Mouse (Mus musculus): Measurements from ENCODE around the gene Msi2.

Gene Msi2

DNA sequence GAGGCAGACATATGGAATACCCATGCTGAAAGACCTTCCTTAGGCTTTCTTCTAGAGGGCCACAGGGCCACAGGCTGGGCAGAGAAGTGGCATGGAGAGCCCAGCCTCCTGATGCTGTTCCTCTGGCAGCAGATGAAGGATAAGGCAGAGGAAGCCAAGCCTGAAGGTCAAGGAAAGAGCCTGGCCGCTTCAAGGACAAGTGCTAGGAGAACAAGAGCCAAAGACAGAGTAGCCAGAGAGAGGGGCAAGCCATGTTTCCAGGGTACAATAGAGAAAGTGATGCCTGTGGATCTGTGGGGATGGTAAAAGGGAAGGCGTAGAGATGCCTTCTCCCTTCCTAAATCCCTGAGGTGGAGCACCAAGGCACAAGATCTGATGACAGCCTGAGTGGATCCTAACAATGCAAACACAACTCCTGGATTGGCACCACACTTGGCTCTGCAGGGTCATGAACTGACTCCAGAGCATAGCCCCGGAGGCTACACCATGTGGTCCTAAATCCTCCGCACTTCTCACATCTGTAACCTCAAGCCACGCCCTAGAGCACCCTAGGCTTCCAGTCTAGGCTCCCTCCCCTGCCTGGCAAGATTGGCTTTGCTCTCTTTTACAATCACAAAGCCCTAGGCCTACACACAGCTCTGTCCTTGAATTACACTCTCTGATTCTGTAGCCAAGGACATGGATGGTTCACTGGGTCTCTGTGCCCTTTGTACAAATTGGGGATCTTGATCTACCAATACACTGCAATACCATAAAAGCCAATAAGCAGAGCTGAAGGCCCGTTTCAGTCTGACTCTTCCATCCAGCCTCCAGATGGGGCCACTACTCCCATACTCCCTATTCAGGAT is 202.4 kb downstream of the Msi2 start:
- DNase-seq (ENCODE audit: low spot score in 2 of 2), result no peak

DNA sequence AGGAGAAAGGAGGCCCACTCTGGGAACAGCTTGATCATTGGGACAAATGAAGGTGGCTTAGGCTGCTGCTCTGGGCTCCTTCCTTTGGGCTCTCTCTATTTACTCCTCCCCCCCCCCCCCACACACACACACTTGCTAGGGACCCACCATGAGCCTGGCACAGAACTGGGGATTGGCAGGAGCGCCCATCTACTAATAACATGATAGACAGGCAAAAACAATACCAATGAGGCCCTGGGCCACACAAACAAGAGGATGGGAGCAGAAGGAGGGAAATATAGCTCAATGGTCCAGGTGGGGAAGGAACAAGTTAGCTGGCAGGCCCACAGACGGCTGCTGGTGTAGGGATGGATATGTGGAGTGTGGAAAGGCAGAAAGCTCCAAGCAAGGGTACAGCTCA is 203.0 kb downstream of the Msi2 start:
- DNase-seq (ENCODE audit: low spot score in 2 of 2), result no peak

DNA sequence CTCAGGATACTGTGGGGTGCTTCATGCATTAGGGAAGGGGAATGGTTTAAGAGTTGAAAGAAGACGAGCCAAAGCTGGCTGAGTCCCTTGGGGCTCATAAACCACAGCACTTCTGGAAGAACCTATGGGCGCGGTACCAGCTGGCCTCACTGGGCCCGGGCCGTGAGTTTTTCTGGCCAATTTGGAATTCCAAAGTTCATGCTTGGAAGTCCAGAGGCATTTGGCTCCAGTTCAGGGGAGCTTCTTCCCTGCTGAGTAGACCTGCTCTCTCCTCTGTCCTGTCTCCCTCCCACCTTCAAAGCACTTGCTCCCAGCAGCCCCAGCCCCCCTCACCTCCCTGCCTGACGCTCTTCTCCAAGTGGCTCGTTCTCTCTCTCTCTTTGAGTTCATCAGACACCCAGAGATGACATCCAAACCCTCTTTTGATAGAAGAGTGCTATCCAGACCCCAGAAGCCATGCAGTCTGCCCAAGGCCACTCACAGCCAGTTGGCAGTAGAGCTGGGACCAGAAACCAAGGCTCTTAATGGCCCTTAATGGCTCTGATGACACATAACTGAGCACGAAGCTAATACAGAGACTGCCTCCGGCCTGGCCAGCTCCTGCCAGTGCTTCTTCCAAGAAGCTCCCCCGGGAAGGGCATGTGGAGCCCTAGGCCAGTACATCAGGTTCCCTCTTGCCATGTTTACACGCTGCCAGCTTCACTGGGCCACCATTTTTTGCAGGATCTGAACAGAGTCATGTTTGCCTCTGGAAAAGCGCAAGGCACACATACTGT is 204.0 kb downstream of the Msi2 start:
- no peak for DNase-seq (ENCODE audit: low spot score in 2 of 2)

DNA sequence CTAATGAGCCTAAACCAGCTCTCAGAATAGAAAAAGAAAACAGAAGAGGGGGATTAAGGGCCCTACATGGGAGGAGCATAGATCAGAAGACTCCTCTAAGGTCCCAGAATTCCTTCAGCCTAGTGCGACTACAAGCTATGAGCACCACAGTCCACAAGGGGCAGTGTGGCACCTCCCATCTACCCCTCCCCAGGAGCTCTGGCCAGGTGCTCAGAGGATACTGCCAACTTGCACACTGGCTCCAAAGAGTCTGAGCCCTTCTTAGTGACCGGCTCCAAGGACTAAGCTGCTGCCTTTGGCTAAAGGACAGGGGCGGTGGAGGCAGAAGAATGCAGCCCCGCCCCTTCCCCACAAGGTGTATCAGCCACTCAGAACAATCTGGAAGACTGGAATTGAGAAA is 205.7 kb downstream of the Msi2 start:
- DNase-seq (ENCODE audit: low spot score in 2 of 2), result no peak

DNA sequence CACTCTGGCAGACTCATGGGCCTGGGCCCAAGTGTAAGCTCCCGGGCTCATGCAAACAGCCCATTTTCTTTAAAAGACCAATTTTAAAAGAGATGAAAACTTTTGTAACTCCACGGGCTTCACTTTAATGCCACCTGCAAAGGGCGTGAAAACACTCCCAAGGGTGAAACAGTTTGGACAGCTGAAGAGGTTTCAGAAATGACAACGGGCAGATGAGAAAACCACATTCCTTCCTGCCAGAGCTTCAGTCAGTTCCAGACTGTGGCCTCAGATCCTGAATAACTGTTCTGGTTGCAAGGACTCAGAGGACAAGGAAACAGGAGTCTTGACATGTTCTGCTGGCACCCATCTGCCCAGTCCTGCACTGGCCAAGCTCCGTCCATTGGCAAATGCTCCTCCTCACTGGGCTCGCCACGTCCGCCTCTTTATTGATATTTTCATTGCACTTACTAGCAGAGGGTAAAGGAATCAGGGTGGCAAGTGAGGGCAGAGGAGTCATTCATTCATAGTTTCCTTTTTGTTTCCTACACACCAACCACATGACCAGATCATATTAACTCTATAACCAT is 207.9 kb downstream of the Msi2 start:
- no peak for DNase-seq (ENCODE audit: low spot score in 2 of 2)

DNA sequence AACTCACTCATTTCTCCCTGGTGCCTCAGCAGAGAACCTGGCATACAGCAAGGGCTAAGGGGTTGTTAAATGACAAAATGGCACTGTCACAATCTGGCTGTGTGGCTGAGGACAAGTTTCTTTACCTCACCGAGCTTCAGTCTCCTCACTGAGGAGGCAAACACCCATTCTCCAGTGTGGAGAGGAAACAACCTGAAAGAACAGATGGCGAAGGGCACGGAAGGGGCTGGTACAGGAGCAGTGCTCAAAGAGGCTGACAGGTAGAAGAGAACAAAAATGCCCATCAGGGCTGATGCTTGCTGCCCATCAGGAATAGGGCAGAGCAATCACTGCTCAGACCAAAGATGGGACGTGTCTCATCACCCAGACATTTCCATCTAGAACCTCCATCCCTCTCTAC is 208.8 kb downstream of the Msi2 start:
- no peak for DNase-seq (ENCODE audit: low spot score in 2 of 2)

DNA sequence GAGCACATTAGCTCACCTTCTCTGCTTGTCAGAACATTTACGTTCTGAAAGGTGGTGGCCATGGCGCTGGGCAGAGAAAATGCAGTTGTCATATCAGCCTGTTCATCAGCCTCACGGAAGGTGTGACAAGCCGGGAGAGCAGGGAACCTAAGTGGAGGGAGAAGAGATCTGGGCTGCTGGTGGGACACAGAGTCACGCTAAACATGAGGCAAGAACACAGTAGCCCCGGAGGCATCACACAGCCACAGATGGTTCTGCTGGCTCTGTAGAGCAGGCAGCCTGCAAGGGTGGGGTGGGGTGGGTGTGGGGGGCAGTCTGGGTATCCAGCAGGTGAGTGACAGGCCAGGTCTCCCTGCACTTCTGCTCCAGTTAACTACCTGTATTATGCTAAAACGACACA is 210.2 kb downstream of the Msi2 start:
- no peak for DNase-seq (ENCODE audit: low spot score in 2 of 2)

DNA sequence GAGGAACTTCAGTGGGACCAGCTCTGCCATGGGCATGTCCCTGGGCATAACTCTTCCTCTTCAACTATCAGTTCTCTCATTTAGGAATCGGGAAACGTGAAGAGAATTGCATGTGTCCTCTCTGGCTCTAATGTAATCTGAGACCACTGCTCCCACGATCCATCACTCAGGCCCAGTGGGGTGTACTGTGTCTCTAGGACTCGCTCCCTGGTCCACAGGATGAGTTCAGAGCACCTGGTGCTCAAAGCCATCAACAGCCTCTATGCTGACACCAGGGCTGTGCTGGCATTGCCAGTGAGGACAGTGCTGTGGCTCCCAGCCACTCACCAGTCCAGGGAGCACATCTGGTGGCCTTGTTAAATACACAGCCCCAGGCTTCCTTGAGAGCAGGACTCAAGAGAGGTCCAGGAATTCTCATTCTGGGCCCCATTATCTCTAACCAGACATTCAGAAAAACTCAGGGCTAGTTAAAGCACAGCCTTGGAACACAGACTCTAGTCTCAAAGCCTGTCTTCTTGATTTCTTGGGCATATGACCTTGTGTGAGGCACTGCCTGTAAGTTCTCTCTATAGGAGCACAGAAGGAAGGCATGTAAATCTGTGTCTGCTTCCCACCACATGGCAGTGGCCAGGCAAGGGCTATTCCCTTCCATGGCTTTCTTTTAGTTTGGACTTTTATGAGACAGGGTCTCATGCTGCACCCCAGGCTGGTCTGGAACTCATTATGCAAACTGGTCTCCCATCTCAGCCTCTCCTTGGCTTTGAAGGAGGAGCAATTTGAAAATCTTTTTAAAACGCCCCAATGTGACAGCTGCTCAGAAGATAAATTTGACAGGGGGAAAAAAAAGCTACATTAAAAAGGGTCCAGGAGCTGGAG is 211.5 kb downstream of the Msi2 start:
- no peak for DNase-seq (ENCODE audit: low spot score in 2 of 2)

DNA sequence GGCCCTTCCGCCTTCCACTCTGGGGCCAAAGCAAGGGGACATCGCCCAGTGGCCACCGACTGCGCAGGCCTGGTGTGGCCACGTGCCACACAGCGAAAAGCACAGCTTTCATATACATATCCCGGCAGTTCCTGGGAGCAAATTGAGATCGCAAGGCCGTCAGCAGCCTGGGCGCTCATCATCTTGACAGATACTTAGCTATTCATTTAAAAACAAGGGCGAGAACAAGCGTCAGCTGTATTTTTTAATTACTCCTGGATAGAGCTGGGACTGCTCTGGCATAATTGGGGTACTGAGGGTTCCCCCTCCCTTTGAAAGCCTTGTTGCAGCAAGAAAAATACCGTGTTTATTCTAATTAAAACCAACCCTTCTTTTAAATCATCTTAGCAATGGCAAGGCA is 212.2 kb downstream of the Msi2 start:
- no peak for DNase-seq (ENCODE audit: low spot score in 2 of 2)

DNA sequence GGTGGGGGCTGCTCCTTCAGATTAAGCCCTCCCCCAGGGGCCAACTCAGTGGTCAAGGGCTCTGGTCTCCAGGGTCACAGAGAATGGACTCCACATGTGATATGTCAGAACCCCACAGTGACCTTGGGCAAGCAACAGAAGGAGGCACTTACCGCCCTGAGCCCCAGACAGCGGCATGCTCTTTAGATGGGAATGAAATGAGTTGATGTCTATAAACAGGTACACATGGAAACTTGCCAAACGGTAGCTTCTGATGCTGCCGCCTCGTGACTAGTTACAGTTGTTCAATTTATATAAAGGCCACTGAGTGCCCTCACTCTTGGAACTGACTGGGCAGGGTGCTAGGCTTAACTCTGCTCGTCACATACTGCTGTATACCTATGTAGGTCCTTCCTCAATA is 215.7 kb downstream of the Msi2 start:
- no peak for DNase-seq (ENCODE audit: low spot score in 2 of 2)

DNA sequence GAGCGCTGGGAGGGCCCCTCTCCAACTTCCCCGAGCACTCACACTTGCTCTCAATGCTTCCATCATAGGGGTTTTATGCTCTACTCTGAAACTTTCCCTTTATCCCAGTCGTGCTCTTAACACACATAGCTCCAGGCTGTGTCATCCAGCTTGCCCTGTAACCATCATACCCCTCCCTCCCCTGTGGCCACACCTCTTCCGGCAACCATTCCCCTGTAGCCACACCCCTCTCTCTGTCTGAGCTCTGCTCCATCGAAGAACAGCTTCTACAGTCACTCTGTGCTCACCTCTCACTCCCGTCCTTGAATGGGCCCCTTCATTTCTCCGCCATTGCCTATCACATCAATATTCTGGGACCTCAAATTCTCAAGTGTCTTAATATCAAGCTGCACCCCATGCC is 219.8 kb downstream of the Msi2 start:
- DNase-seq (ENCODE audit: low spot score in 2 of 2), result no peak

DNA sequence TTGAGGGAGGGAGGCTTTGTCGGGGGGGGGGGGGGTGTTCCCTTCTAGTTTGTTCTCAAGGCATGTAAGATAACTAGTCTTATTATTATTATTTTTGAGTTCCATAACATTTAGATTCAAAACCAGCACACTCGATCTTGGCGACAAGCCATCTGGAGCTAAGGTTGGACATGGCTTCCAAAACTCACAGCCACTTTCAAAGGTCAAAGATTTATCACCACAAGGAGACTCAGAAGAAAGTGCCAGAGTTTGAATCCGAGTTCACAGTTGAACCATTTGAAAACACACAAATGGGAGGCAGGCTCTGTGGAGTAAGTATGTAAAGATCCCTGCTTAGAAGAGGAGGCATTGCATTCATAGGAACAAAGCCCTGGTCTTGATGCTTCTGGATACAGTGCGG is 221.9 kb downstream of the Msi2 start:
- no peak for DNase-seq (ENCODE audit: low spot score in 2 of 2)

DNA sequence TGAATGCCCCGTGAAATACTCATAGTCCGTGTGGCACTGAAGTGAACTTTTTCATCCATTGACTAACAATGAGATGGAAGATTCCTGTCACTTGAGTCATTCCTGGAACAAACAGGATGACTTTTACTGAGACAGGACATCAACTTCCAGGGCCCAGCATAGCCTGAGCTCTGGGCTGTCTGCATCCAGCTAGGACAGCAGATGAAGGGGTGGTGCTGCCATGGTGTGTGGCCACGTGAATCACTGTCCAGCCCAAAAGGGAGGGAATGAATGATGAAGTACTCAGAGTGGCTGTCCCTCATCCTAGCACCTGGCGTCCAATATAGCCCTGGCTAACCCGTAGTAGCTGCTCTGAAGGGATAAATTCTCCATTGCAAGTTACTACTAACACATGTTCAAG is 222.6 kb downstream of the Msi2 start:
- no peak for DNase-seq (ENCODE audit: low spot score in 2 of 2)

DNA sequence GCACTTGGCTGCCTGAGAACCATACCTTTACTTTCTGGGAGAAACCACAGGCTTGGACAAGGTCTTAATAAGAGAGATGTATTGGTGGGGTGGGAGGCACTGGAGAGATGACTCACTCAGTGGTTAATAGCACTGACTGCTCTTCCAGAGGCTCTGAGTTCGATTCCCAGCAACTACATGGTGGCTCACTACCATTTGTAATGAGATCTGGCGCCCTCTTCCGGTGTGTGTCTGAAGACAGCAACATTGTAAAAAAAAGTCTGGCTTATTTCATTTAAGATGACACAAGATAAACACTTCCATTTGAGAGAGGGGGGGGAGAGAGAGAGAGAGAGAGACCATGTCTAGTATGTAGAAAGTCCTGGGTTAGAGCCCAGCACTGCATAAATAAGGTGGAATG is 223.3 kb downstream of the Msi2 start:
- DNase-seq (ENCODE audit: low spot score in 2 of 2), result no peak

DNA sequence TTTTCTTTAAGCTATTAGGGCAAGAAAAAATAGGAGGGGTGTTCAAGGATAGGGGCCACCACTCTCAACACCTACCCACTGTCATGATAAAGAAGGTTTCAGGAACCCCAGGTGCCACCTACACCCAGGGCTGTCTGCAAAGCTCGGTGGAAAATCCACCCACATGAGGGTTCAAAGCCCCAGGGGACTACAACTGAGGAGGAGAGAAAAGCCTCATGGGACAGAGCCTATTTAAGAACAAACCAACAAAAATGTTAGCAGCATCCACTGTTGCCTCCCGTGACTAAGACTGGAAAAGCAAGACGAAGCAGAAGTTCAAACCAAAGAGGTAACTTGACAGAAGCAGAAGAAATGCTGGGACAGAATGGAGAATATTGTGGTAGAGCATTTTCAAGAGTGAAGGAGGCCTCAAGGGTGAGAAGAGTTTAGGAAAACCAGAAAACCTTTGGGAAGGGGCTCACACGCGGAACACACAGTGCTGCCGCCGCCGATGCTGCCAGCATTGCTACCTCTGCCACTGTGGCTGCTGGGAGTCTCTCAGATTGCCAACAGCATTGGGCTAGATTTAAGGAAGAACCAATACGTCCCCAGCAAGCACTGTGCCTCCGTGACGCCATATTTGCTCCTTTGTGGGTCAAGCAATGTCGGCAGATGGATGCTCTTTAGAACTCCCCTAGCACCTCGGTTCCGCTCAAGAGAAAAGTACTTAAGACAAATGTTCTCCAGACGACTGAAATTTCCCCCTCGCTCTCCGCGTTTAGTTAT is 224.3 kb downstream of the Msi2 start:
- DNase-seq (ENCODE audit: low spot score in 2 of 2), result no peak

DNA sequence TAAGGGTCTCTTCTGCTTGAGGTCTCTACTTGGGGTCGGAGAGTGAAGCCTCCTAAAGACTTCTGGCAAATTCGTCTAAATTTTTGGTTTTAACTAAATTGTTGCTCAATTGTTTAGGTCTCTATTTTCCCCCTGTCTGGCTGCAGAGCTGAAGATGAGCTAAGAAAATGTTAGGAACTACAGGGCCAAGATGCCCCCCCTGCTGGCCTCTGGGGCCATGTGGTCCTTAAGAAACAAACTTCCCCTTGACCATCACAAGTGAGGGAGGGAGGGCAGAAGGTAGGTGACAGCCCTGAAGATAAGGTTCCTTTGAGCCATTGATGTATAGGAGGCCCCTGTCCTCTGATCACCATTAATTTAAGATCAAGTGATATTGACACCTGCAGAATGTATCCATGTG is 225.7 kb downstream of the Msi2 start:
- no peak for DNase-seq (ENCODE audit: low spot score in 2 of 2)

DNA sequence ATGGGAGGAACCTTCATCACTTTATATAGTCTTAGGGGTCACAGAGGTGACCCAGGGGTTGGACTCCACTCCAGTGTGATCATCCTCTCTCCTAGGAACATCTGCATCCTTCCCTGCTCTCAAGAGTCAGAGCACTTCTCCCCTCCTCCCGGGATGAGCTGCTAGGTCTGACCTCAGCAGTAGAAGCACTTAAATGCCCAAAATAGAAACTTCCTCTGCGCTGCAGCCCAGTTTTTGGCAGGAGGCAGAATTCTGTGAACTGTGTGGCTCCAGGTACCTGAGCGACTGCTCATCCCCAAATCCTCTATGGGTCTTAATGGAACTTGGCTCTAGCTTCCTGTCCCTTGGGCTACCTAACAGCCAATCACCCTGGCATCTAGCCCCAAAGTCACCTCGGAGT is 228.3 kb downstream of the Msi2 start:
- no peak for DNase-seq (ENCODE audit: low spot score in 2 of 2)

DNA sequence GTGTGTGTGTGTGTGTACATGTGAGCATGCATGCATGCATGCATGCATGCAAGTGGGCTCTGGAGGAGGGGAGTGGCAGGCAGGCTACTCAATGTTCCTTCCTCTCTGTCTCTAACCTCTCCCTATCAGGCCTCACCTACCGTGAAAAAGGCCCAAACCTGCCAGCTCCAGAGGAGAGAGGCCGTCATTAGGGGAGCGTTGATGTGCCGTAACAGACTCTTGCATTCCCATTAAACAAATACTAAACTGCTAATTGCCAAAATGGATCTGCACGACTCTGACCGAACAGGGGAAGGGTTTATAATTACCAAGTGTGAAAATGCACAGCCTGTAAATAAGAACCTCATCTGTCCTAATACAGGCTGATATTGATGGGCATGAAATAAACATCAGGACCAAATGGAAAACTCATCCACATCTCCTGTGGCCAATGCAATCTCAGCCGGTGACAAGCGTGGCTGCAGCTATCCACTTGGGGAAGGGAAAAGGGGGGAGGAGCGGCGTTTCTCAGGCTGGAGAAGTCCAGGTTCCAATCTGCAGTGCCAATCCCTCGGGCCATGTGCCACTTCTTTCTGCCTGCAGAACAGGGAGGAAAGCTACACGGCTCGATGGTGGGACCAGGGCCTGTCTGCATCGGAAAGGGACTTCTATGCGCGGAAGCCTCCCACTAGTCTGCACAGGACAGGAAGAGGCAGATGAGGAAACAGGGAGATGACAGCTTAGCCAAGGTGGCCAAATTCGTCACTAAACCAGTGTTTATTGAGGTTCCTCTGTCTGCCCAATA is 229.2 kb downstream of the Msi2 start:
- DNase-seq (ENCODE audit: low spot score in 2 of 2), result no peak

DNA sequence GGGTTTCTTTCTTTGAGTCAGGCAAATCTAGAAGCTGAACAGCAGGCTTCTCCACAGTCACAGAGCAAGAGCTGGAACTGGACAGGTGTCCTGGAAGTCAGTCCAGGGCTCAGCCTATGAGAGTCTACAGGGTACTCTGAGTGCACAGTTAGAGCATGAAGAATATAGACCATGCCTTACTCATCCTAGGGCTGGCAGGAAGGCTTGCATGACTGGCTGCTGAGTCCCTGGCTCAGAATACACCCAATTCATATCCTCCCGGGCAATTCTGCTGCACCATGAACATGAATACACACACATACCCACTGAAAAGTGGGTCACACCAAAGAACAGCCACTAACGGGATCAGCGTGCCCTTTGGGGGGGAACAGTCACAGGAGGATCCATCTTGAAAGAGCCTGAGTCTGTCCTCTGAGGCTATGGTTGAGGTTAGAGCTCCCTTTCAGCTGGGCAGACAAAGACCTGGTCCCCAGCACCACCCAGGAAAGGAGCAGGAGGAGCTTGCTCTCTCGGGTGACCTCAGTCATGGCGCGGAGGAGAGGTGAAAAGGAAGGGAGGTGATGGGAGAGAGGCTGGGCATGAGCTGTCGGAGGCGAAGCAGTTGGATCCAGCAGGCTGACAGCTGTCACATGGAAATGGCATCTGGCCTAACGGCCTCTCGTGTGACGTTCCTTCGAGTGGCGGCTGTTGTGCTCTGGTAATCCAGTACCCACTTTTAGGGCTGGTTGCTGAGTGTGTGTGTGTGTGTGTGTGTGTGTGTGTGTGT is 230.0 kb downstream of the Msi2 start:
- no peak for DNase-seq (ENCODE audit: low spot score in 2 of 2)

DNA sequence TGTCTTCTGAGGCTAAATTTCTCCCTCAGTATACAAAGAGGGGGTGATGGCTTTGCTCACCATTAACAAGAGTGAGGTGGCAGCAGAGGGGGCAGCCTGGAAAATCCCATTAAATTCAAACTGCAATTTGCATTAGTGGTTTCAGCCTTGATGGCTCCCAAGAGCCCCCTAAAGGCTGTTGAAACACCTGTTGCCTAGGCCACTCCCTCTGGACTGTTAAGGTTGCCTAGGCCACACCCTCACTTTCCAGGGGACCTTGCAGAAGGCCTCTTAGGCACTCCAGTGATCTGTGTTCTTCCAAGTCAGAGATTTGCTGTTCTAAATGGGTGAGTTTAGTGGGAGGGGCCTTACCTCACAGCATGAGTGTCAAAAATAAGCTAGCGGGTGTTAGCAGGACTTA is 232.3 kb downstream of the Msi2 start:
- no peak for DNase-seq (ENCODE audit: low spot score in 2 of 2)
